Mouse (Mus musculus) adrenal gland, postnatal 36 days (tissue): ENCODE measurements around the gene 4930550L24Rik. TPM values are rescaled to one million over a fixed set of nuclear protein-coding genes. Genes with fewer than 3 reads are reported as not detected.

ENCODE experiments used
- DNase-seq, 2 experiments: peaks; one replicate each; pipeline ENCODE4 v3.0.0; 2021; ENCODE audit warnings: mixed read lengths in 1 of 2
- long read RNA-seq, 2 experiments: library from polyadenylated mRNA; stranded (forward); transcript quantifications; one replicate each; pipeline ENCODE4 v2.0.0; 2021; ENCODE audit warnings: borderline sequencing depth in 2 of 2
- total RNA-seq, 2 experiments: library from RNA; stranded (reverse); gene quantifications; 2 replicates each; pipeline ENCODE4 v1.2.3; 2021

The 4930550L24Rik gene
- total RNA-seq: not detected
- long read RNA-seq, experiment 1: 0 reads
- long read RNA-seq, experiment 2: 0 reads

DNA sequence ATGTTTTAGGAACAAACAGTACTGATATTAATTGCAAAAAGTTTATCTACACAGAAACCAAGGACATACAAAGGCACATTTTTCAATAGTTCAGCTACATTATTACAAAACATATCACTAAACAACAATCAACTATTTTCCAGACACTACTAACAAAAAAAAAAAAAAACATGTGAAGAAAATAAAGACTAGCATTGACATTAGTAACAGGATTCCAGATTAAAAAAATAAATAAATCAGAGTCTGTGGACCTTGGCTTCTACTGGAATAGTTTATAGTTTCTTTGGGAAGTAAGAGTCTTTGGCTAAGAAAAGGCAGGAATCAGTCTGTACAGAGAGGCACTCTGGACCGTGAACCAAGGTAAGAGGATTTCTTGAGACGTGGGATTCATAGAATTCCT lies at the start of gene 4930550L24Rik:
Gene 4930550L24Rik (plus strand): TSS at position 301 of the 400 bp plus-strand sequence.
- no peak for DNase-seq

DNA sequence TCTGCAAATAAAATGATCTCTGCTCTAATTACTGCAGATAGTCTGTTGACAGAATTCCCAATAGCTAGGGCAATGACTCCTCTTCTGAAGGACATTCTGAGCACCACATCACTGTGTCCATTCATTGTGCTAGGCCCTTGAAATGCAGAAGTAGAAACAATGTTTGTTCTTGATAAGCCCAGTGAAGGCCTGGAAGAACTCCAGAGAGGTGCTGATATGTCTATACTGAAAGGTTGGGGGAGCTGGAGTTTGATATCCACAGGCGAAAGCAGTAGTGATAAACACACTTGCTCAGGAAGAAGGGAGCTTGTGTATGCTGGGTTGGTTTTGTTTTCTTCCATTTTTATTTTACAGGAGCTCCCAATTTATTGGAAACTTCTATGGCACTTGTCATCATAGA lies 8.4 kb upstream of the 4930550L24Rik start:
- DNase-seq: no peak

DNA sequence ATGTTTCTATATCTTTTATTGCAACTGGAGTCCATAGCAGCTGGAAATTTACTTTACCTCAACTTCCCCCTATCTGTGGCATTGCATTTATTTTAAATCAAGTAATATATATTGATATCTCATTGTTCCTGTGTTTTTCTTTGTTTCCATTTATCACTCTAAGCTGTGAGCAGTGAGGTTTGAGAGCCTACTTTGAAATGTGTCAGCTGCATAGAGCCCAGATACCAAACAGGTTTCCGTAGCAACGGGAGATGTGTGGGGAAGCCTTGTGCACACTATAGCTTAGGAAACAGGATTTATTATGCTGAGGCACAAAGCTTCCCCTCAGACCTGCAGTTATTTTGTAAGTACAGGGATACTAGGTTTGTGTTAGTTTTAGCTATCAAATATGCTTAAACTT lies 58.8 kb downstream of the 4930550L24Rik start:
- DNase-seq: no peak
